Mouse (Mus musculus) megakaryocyte, embryonic 14.5 days (primary cell): ENCODE measurements around the gene Dnmt3c.

Experiments
- FLI1 ChIP-seq: IDR thresholded peaks from 2 replicates; pipeline ENCODE4 v1.6.1; 2012; ENCODE audit warnings: low read length, inconsistent platforms, mixed read lengths
- GATA1 ChIP-seq: IDR thresholded peaks from 3 replicates; pipeline ENCODE4 v1.6.1; 2012; ENCODE audit warnings: mixed read lengths, low read length, inconsistent platforms, borderline replicate concordance

DNA sequence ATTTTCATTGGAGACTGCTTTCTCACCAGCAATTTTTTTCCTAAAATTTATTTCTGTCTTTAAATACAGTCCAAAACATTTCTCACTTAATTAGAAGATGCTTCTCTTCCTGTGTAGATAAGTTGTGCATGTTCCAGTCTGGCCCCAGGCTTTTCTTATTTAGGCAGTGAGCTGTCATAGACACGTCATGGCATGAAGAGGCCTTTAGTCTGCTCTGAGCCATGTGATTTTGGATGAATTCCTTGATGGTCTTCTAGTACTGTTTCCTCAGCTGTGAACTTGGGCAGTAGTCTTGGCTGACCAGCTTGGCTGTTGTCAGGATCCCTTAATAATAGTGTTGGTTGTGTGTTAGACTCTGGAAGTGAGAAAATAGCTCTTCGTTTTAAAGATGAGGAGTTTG lies 53.9 kb downstream of the Dnmt3c start:
- TF ChIP-seq GATA1 (no peak), FLI1 (no peak)
